Mouse (Mus musculus): Measurements from ENCODE around the gene Ndufaf7. TPM values are rescaled to one million over a fixed set of nuclear protein-coding genes. Genes with fewer than 3 reads are reported as not detected.

The Ndufaf7 gene
- polyA plus RNA-seq, 1 experiment = 27.7 TPM

DNA sequence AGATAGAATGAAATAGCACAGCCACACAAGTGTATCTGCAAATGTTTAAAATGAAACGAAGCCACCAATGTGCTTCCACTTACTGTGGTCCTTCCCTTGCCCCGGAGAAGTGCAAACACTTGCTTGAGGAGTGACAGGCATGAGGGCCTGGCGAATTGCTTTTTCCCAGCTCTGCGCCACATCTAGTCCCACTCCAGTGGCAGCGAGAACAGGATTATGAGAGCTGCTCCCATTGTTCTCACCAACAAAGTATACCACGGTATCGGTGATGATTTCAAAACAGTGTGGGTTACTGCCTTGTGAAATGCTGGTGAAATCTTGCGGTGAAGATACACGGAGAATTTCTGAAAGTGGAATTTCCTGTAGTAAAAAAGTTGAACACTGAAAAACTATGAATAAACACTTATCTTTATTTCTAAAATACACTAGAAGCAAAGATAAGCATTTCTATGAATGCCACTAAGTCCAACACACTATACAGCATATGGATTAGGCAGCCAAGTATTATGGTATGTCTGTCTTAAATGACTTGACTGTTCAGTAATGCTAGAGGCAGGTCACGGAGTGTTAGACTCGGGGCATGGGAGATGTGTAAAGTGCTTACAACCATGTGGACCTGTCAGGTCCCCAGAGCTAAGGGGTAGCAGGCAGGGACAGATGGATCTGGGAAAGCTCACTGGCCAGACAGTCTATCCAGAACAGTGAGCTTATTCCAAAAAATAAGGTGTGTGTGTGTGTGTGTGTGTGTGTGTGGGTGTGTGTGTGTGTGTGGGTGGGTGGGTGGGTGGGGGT is 29.4 kb downstream of the Ndufaf7 start:
- TF ChIP-seq CTCF (IDR thresholded peaks at IDR 0.05; ENCODE audit: control insufficient read depth, insufficient read depth, low read length) = no peak
- no peak for TF ChIP-seq POLR2A (IDR thresholded peaks at IDR 0.05; ENCODE audit: borderline replicate concordance, control insufficient read depth, low read depth, low read length)
- Histone ChIP-seq H3K27ac (ENCODE audit: control insufficient read depth, insufficient read depth, low read depth, low read length, poor library complexity) (peak overlapping the region; percentile 69), H3K4me3 (replicated peaks; ENCODE audit: control insufficient read depth, low read depth, low read length) (peak overlapping the region; percentile 91), H3K4me1 (ENCODE audit: control insufficient read depth, insufficient read depth, low read length) (peaks cover 3% of the 10 kb centered on the region; the same call in 1 of the 2 replicates)
- 48% methylated on average over 11 of the region's 11 CpGs for WGBS

DNA sequence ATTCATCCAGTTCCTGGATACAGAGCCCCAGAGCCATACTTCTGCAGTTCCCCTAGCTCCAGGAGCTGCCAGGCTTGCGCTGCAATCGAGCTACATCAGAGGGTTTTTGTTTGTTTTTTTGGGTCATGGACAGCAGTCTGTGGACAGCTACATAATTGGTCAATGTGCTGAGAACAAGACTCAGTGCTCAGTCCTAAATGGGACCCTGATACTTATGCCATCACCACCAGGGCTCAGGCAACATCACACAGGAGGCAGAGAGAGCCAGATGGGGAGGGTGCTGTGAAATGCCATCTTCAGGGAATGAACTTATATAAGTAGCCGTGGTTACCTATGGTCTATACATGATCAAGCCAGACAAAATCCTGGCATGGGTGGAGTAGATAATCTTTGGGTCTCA is 31.6 kb downstream of the Ndufaf7 start:
- TF ChIP-seq POLR2A (IDR thresholded peaks at IDR 0.05; ENCODE audit: borderline replicate concordance, control insufficient read depth, low read depth, low read length) (no peak), CTCF (IDR thresholded peaks at IDR 0.05; ENCODE audit: control insufficient read depth, insufficient read depth, low read length) (no peak)
- peaks cover 3% of the 10 kb centered on the region; the same call in 1 of the 2 replicates for H3K4me1 ChIP-seq (ENCODE audit: control insufficient read depth, insufficient read depth, low read length)
- H3K4me3 ChIP-seq (replicated peaks; ENCODE audit: control insufficient read depth, low read depth, low read length) = no peak overlapping the region
- H3K27ac ChIP-seq (ENCODE audit: control insufficient read depth, insufficient read depth, low read depth, low read length, poor library complexity) = no peak overlapping the region
- 85% methylated on average over 3 of the region's 3 CpGs for WGBS

DNA sequence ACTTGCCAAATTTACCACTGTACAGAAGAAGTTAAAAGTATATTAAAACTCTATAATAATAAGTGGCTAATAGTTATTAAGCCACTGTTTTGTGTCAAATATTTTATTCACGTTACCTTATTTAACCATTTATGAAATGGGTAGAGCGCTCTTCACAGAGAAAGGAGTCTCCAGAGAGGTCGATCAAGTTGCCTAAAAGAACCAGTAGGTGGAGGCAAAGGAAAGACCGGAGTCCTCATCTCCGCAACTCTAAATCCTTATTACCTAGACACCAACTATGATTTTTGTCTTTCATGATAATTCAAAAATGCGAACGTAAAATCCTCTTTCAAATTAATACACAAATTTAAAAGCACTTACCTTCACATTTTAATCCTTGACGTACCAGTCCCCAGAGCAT is 46.2 kb downstream of the Ndufaf7 start:
- WGBS = 86% methylated on average over 8 of the region's 8 CpGs
- Histone ChIP-seq H3K4me1 (ENCODE audit: control insufficient read depth, insufficient read depth, low read length) (no peaks in the 10 kb centered on the region), H3K27ac (ENCODE audit: control insufficient read depth, insufficient read depth, low read depth, low read length, poor library complexity) (no peak overlapping the region), H3K4me3 (replicated peaks; ENCODE audit: control insufficient read depth, low read depth, low read length) (no peak overlapping the region)
- no peak for TF ChIP-seq CTCF (IDR thresholded peaks at IDR 0.05; ENCODE audit: control insufficient read depth, insufficient read depth, low read length)
- TF ChIP-seq POLR2A (IDR thresholded peaks at IDR 0.05; ENCODE audit: borderline replicate concordance, control insufficient read depth, low read depth, low read length) = no peak

DNA sequence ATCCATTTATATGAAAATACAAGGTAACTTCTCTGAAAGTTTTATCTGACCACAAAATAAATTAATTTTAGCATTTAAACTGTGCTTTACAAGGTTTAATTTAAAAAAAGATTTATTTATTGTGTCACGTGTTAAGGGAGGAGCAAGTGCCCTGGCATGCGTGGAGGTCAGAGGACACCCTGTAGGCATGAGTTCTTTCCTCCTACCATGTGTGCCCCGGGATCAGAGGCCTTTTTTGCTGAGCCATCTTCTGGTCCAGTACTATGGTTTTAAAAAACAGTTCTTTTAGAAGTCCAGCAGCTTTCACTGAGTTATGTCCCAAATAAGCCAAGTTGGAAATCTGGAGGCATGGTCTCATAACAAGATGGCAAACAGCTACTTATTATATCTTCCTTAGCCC is 46.8 kb downstream of the Ndufaf7 start:
- H3K27ac ChIP-seq (ENCODE audit: control insufficient read depth, insufficient read depth, low read depth, low read length, poor library complexity) = no peak overlapping the region
- no peak overlapping the region for H3K4me3 ChIP-seq (replicated peaks; ENCODE audit: control insufficient read depth, low read depth, low read length)

DNA sequence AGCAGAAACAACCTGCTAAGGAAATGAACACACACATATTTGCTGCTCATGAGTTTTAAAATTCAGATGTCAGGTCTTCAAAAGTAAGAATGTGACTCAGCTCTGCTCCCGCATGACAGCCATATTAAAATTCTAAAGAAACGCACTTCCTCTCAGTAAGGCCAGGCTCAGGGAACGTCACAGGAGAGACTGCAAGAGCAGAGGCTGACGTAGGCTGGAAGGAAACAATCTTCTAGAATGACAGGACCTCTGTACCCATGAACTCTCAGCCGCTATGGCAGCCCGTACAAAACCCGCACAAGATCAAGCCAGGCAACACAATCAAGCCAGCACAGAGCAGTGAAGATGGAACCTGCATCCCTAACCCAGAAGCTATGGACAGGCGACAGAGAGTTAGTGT is 52.1 kb downstream of the Ndufaf7 start:
- H3K4me3 ChIP-seq (replicated peaks; ENCODE audit: control insufficient read depth, low read depth, low read length) = no peak overlapping the region
- peaks cover 2% of the 10 kb centered on the region; the same call in 1 of the 2 replicates for H3K4me1 ChIP-seq (ENCODE audit: control insufficient read depth, insufficient read depth, low read length)
- TF ChIP-seq POLR2A (IDR thresholded peaks at IDR 0.05; ENCODE audit: borderline replicate concordance, control insufficient read depth, low read depth, low read length) (no peak), CTCF (IDR thresholded peaks at IDR 0.05; ENCODE audit: control insufficient read depth, insufficient read depth, low read length) (no peak)
- 72% methylated on average over 8 of the region's 8 CpGs for WGBS
- no peak overlapping the region for H3K27ac ChIP-seq (ENCODE audit: control insufficient read depth, insufficient read depth, low read depth, low read length, poor library complexity)

More for the DNA sequence above, 46.8 kb downstream of the Ndufaf7 start:
- H3K4me1 ChIP-seq (ENCODE audit: control insufficient read depth, insufficient read depth, low read length) = no peaks in the 10 kb centered on the region
- TF ChIP-seq CTCF (IDR thresholded peaks at IDR 0.05; ENCODE audit: control insufficient read depth, insufficient read depth, low read length) (no peak), POLR2A (IDR thresholded peaks at IDR 0.05; ENCODE audit: borderline replicate concordance, control insufficient read depth, low read depth, low read length) (no peak)
- 85% methylated on average over 3 of the region's 3 CpGs for WGBS

DNA sequence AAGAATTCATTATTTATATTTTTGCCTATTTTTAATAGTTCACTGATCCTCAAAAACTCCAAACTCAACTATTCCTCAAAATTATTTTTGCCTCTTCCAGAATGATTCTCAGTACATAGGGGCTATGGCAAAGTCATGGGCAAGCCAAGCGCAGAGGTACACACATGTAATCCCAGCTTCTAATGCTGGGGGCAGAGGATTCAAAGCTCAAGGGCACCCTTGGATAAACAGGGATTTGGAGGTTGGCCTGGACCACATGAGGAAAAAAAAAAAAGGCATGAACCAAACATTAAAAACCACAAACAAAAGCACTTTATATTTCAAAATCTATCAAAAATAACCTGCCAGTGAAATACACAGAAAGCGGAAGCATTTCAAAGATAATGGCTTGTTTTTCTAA is 54.6 kb downstream of the Ndufaf7 start:
- WGBS = 89% methylated on average over 2 of the region's 2 CpGs
- TF ChIP-seq POLR2A (IDR thresholded peaks at IDR 0.05; ENCODE audit: borderline replicate concordance, control insufficient read depth, low read depth, low read length) = no peak
- no peak for TF ChIP-seq CTCF (IDR thresholded peaks at IDR 0.05; ENCODE audit: control insufficient read depth, insufficient read depth, low read length)
- H3K4me3 ChIP-seq (replicated peaks; ENCODE audit: control insufficient read depth, low read depth, low read length) = no peak overlapping the region
- peaks cover 2% of the 10 kb centered on the region; the same call in 1 of the 2 replicates for H3K4me1 ChIP-seq (ENCODE audit: control insufficient read depth, insufficient read depth, low read length)
- no peak overlapping the region for H3K27ac ChIP-seq (ENCODE audit: control insufficient read depth, insufficient read depth, low read depth, low read length, poor library complexity)

DNA sequence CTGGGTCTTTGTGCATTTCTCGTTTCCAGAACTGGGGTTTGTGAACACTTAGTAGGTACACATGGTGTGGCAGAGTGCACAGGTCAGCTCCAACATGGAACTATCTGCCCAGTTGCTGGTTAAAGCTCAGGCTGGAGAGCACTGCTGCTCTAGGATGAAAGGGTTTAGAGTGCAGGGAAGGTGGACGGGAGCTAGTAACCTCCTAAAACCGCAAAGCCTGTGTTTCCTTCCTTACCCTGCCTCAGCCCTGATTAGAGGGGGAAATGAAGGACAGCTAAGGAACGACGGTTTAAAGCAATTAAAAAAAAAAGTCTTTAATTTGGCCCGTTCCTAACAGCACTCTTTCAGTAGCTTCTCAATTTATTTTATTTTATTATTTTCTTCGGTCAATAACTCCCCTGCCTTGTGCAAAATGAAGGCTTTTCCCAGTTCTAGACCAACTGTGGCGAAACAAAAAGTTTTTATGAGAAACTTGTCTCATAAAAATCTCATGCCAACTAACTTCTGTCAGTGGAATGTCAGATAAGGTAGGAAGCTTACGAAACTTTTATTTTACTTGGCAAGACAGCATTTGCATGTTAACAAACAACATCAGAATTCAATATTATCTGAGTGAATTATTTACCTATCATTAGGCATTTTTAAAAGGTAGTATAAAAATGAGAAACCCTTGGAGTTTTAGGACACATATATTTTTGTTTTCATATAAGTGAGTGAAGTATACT is 55.5 kb downstream of the Ndufaf7 start:
- no peak for TF ChIP-seq CTCF (IDR thresholded peaks at IDR 0.05; ENCODE audit: control insufficient read depth, insufficient read depth, low read length)
- no peak for TF ChIP-seq POLR2A (IDR thresholded peaks at IDR 0.05; ENCODE audit: borderline replicate concordance, control insufficient read depth, low read depth, low read length)
- Histone ChIP-seq H3K4me1 (ENCODE audit: control insufficient read depth, insufficient read depth, low read length) (peaks cover 2% of the 10 kb centered on the region; the same call in 1 of the 2 replicates), H3K4me3 (replicated peaks; ENCODE audit: control insufficient read depth, low read depth, low read length) (no peak overlapping the region), H3K27ac (ENCODE audit: control insufficient read depth, insufficient read depth, low read depth, low read length, poor library complexity) (no peak overlapping the region)
- 16% methylated on average over 9 of the region's 9 CpGs for WGBS

DNA sequence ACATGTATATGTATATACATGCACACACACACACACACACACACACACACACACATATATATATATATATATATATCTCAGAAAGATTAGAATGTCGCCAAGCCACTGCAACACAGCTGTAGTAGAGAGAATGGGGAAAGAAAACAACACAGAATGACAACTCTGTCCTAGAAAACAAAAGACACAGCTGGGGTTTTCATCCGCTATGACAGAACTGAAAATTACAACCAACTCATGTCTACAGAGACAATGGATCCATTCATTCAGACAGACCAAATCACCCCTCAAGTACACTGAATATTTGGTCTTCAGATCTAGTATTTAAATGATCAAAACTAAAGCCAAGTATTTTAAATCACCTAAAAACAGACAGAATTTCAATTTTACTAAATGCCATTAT is 56.7 kb downstream of the Ndufaf7 start:
- no peak overlapping the region for H3K4me3 ChIP-seq (replicated peaks; ENCODE audit: control insufficient read depth, low read depth, low read length)
- peaks cover 2% of the 10 kb centered on the region; the same call in 1 of the 2 replicates for H3K4me1 ChIP-seq (ENCODE audit: control insufficient read depth, insufficient read depth, low read length)
- H3K27ac ChIP-seq (ENCODE audit: control insufficient read depth, insufficient read depth, low read depth, low read length, poor library complexity) = no peak overlapping the region
- 83% methylated on average over 2 of the region's 2 CpGs for whole genome bisulfite sequencing
- TF ChIP-seq POLR2A (IDR thresholded peaks at IDR 0.05; ENCODE audit: borderline replicate concordance, control insufficient read depth, low read depth, low read length) = no peak
- TF ChIP-seq CTCF (IDR thresholded peaks at IDR 0.05; ENCODE audit: control insufficient read depth, insufficient read depth, low read length) = no peak
